Mouse (Mus musculus): Measurements from ENCODE around the gene Rras. TPM values are rescaled to one million over a fixed set of nuclear protein-coding genes. Genes with fewer than 3 reads are reported as not detected.
A peak's percentile ranks its signal among the peaks of the same experiment; 100 is the strongest.

Rras gene
- total and polyA plus RNA-seq, 3 experiments = 3.2 to 16.3 (median 5.6) TPM

GRCm38 (mm10) chr7:45052862-45053116 lies 35.0 kb downstream of the Rras start, which contains the start of gene Prr12:
Gene Prr12 (minus strand): TSS chr7:45052881.
- Histone ChIP-seq H3K27me3 (ENCODE audit: insufficient read depth, low read length) (no peaks in the 10 kb centered on the region), H3K4me3 (ENCODE audit: low read depth, low read length) (peak within 1 kb of the TSS; percentile 85), H3K4me1 (ENCODE audit: insufficient read depth, low read depth, low read length) (peaks cover 51% of the 10 kb centered on the region), H3K36me3 (replicated peaks) (peaks cover 39% of the 10 kb centered on the region), H3K9me3 (replicated peaks) (no peaks in the 10 kb centered on the region)
- DNase-seq (ENCODE audit: low spot score) = peak; percentile 85
- ATAC-seq (ENCODE audit: extremely low read depth, insufficient number of reproducible peaks, low FRiP score, poor library complexity, severe bottlenecking) = no peak
- no peak for TF ChIP-seq GATA1 (IDR thresholded peaks at IDR 0.05; ENCODE audit: borderline replicate concordance, low read length)
- TF ChIP-seq CTCF (IDR thresholded peaks at IDR 0.05; ENCODE audit: low read depth, low read length) = no peak
- no peak for TF ChIP-seq POLR2AphosphoS5 (IDR thresholded peaks at IDR 0.05; ENCODE audit: insufficient replicate concordance, low read depth, low read length)
- no peak for TF ChIP-seq GATA2 (IDR thresholded peaks at IDR 0.05; ENCODE audit: borderline replicate concordance, low read depth, low read length)
- no peak for TF ChIP-seq TAL1 (conservative IDR thresholded peaks at IDR 0.05; ENCODE audit: low read depth, low read length)

DNA sequence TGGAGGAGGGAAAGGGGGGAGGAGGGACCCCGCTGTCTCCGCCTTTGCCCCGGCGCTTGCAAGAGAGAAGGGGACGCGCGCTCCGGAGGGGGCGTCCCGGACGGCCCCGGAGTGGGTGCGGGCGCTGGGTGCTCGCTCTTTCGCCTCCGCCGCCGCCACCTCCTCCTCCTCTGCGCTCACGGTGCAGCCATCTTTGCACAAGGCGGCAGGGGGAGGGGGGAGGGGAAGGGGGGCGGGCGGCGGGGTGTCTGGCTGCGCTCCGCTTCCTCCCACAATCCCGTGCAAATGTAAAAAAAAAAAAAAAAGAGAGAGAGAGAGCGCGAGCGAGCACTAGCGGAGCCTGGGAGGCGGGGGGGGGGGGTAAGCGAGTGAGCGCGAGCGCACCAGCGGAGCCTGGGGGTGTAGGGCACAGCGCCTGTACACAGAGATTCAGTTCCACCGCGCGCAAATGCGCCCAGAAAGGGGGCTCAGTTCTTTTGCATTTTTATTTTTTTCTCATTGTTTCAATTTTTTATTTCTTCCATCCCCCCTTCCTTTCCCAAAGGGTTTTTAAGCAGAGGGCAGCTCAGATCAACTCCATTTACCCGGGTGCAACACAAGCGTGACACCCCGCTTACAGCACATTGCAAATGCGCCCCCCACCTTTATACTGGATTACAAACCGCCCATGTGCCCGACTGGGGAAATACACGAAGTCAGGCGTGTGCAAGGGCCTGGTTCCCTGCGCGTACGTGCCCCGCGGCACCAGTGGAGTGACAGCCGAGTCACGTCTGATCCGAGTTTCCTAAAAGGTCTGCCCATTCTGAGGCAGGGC lies 35.6 kb downstream of the Rras start:
- no peaks in the 10 kb centered on the region for H3K27me3 ChIP-seq (ENCODE audit: insufficient read depth, low read length)
- peak; percentile 82 for DNase-seq (ENCODE audit: low spot score)
- H3K4me3 ChIP-seq (ENCODE audit: low read depth, low read length) = peak overlapping the region; percentile 85
- no peaks in the 10 kb centered on the region for H3K9me3 ChIP-seq (replicated peaks)
- H3K4me1 ChIP-seq (ENCODE audit: insufficient read depth, low read depth, low read length) = peaks cover 47% of the 10 kb centered on the region
- H3K36me3 ChIP-seq (replicated peaks) = peaks cover 36% of the 10 kb centered on the region
- TF ChIP-seq CTCF (IDR thresholded peaks at IDR 0.05; ENCODE audit: low read depth, low read length) = no peak
- TF ChIP-seq GATA1 (IDR thresholded peaks at IDR 0.05; ENCODE audit: borderline replicate concordance, low read length) = no peak
- no peak for TF ChIP-seq GATA2 (IDR thresholded peaks at IDR 0.05; ENCODE audit: borderline replicate concordance, low read depth, low read length)
- TF ChIP-seq POLR2AphosphoS5 (IDR thresholded peaks at IDR 0.05; ENCODE audit: insufficient replicate concordance, low read depth, low read length) = no peak
- no peak for TF ChIP-seq TAL1 (conservative IDR thresholded peaks at IDR 0.05; ENCODE audit: low read depth, low read length)
- peak; percentile 12; the same call in 1 of the 2 replicates for ATAC-seq (ENCODE audit: extremely low read depth, insufficient number of reproducible peaks, low FRiP score, poor library complexity, severe bottlenecking)

- peak; percentile 97 for DNase-seq (ENCODE audit: low spot score)
These were observed 36.3 kb downstream of the Rras start for GRCm38 (mm10) chr7:45053931-45054510.

DNA sequence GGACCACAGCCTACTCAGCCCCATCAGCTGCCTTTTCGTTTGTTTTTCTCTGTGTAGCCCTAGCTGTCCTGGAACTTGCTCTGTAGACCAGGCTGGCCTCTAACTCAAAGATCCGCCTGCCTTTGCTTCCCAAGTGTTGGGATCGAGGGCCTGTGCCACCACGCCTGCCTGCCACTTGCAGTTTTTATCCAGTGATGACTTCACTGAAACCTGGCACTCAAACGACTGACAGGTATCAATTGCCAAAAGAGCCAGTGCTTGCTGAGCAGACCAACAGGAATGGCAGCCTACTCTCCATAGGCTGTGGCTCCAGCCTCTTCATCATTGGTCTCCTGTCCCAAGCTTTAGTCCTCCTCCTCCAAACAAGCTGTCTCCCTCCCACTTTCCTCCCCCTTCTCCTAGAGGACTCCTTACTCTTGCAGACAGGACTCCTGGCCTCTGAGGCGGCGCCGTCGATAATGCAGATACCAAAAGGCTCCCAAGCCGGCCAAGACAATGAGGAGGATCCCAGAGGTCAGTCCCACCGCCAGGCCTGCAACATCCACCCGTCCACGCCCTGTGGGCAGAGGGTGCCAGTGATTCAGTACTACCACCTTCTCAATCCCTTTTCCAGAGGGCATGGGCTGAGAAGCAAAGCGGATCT lies 38.7 kb downstream of the Rras start:
- H3K4me1 ChIP-seq (ENCODE audit: insufficient read depth, low read depth, low read length) = peaks cover 48% of the 10 kb centered on the region
- ATAC-seq (ENCODE audit: extremely low read depth, insufficient number of reproducible peaks, low FRiP score, poor library complexity, severe bottlenecking) = no peak

More at GRCm38 (mm10) chr7:45053931-45054510, 36.3 kb downstream of the Rras start:
- H3K36me3 ChIP-seq (replicated peaks) = peaks cover 35% of the 10 kb centered on the region
- H3K4me3 ChIP-seq (ENCODE audit: low read depth, low read length) = peak overlapping the region; percentile 76
- H3K27me3 ChIP-seq (ENCODE audit: insufficient read depth, low read length) = no peaks in the 10 kb centered on the region
- ATAC-seq (ENCODE audit: extremely low read depth, insufficient number of reproducible peaks, low FRiP score, poor library complexity, severe bottlenecking) = peak; percentile 96
- H3K9me3 ChIP-seq (replicated peaks) = no peaks in the 10 kb centered on the region
- TF ChIP-seq POLR2AphosphoS5 (IDR thresholded peaks at IDR 0.05; ENCODE audit: insufficient replicate concordance, low read depth, low read length) = no peak
- H3K4me1 ChIP-seq (ENCODE audit: insufficient read depth, low read depth, low read length) = peaks cover 46% of the 10 kb centered on the region

GRCm38 (mm10) chr7:45056972-45057348 lies 39.2 kb downstream of the Rras start:
- Histone ChIP-seq H3K36me3 (replicated peaks) (peaks cover 24% of the 10 kb centered on the region), H3K4me1 (ENCODE audit: insufficient read depth, low read depth, low read length) (peaks cover 47% of the 10 kb centered on the region), H3K9me3 (replicated peaks) (no peaks in the 10 kb centered on the region), H3K27me3 (ENCODE audit: insufficient read depth, low read length) (no peaks in the 10 kb centered on the region), H3K4me3 (ENCODE audit: low read depth, low read length) (no peak overlapping the region)
- no peak for ATAC-seq (ENCODE audit: extremely low read depth, insufficient number of reproducible peaks, low FRiP score, poor library complexity, severe bottlenecking)
- DNase-seq (ENCODE audit: low spot score) = no peak
- TF ChIP-seq TAL1 (conservative IDR thresholded peaks at IDR 0.05; ENCODE audit: low read depth, low read length) = no peak
- TF ChIP-seq CTCF (IDR thresholded peaks at IDR 0.05; ENCODE audit: low read depth, low read length) = no peak
- no peak for TF ChIP-seq POLR2AphosphoS5 (IDR thresholded peaks at IDR 0.05; ENCODE audit: insufficient replicate concordance, low read depth, low read length)
- no peak for TF ChIP-seq GATA2 (IDR thresholded peaks at IDR 0.05; ENCODE audit: borderline replicate concordance, low read depth, low read length)
- no peak for TF ChIP-seq GATA1 (IDR thresholded peaks at IDR 0.05; ENCODE audit: borderline replicate concordance, low read length)

More for the DNA sequence above, 38.7 kb downstream of the Rras start:
- Histone ChIP-seq H3K9me3 (replicated peaks) (no peaks in the 10 kb centered on the region), H3K4me3 (ENCODE audit: low read depth, low read length) (no peak overlapping the region), H3K36me3 (replicated peaks) (peaks cover 27% of the 10 kb centered on the region), H3K27me3 (ENCODE audit: insufficient read depth, low read length) (no peaks in the 10 kb centered on the region)
- no peak for TF ChIP-seq POLR2AphosphoS5 (IDR thresholded peaks at IDR 0.05; ENCODE audit: insufficient replicate concordance, low read depth, low read length)
- no peak for TF ChIP-seq TAL1 (conservative IDR thresholded peaks at IDR 0.05; ENCODE audit: low read depth, low read length)
- TF ChIP-seq GATA2 (IDR thresholded peaks at IDR 0.05; ENCODE audit: borderline replicate concordance, low read depth, low read length) = no peak
- TF ChIP-seq CTCF (IDR thresholded peaks at IDR 0.05; ENCODE audit: low read depth, low read length) = no peak
- no peak for TF ChIP-seq GATA1 (IDR thresholded peaks at IDR 0.05; ENCODE audit: borderline replicate concordance, low read length)
- DNase-seq (ENCODE audit: low spot score) = no peak
